In genomic region chr1:60641324-60641764, GRCm38 (mm10) we compare ENCODE assay signal across 15 mouse cellular contexts.
A peak's percentile ranks its signal among the peaks of the same experiment; 100 is the strongest.
DNase-seq lines count a peak whose midpoint lies in the region; ATAC-seq and TF ChIP-seq lines count a peak whose summit lies in the region.
"Had no signal": no experiment of that assay in that cellular context is flagged by ENCODE, and none has a peak within 500 bp of the region (broad histone marks: within the 10 kb centered on the region; RNA-seq: fewer than 3 reads in every experiment).

No protein-coding gene starts in this region.

- 0 out of 2 replicates have a peak, but pooled peaks cover 5% of the 10 kb centered on the region for H3K4me1 ChIP-seq in kidney, embryonic 15.5 days
- peaks cover 4% of the 10 kb centered on the region; the same call in 1 of the 2 replicates for H3K4me1 ChIP-seq in lung, postnatal 0 days (ENCODE audit: insufficient read depth, low read depth, low read length)
- H3K4me1 ChIP-seq in lung, adult 2 months (ENCODE audit: control insufficient read depth, insufficient read depth, low read length), result peaks cover 6% of the 10 kb centered on the region
- H3K4me1 ChIP-seq in intestine, postnatal 0 days (replicated peaks; ENCODE audit: control insufficient read depth, insufficient read depth, low read length), result 0 out of 2 replicates have a peak, but pooled peaks cover 7% of the 10 kb centered on the region
- H3K4me1 ChIP-seq in neural tube, embryonic 15.5 days, result peaks cover 5% of the 10 kb centered on the region; the same call in 1 of the 2 replicates
- H3K4me1 ChIP-seq: hindbrain, embryonic 12.5 days had no signal

- no peak for ATAC-seq in kidney, embryonic 15.5 days (replicated peaks; ENCODE audit: low FRiP score)
- ATAC-seq in lung, postnatal 0 days, result 0 out of 2 replicates have a peak, but pooled peaks have one; percentile 26
- peak; percentile 66 for ATAC-seq in intestine, postnatal 0 days
- peak; percentile 74 for ATAC-seq in neural tube, embryonic 15.5 days (ENCODE audit: low FRiP score)
- ATAC-seq: CD4-positive, CD25-positive, alpha-beta regulatory T cell, adult 4 months had no signal

- H3K9ac ChIP-seq in kidney, embryonic 15.5 days, result no peak overlapping the region
- no peak overlapping the region for H3K9ac ChIP-seq in lung, postnatal 0 days (replicated peaks; ENCODE audit: low read depth)
- H3K9ac ChIP-seq in intestine, postnatal 0 days (ENCODE audit: low read depth, low read length), result no peak overlapping the region
- H3K9ac ChIP-seq in neural tube, embryonic 15.5 days (replicated peaks), result no peak overlapping the region
- H3K9ac ChIP-seq: hindbrain, embryonic 12.5 days had no signal

- peak; percentile 12 for DNase-seq in kidney, adult 11 months
- DNase-seq in lung, postnatal 0 days (ENCODE audit: low spot score), result peak; percentile 32
- no peak for DNase-seq in lung, adult 2 months
- DNase-seq in Muller cell, postnatal 12 days (ENCODE audit: inconsistent ontology term), result no peak
- DNase-seq: cerebellum, postnatal 25 days; gastrocnemius, postnatal 10 days; retina, postnatal 1 day; thymus, adult 2 months had no signal

- no peaks in the 10 kb centered on the region for H3K27me3 ChIP-seq in kidney, embryonic 15.5 days
- no peaks in the 10 kb centered on the region for H3K27me3 ChIP-seq in lung, postnatal 0 days (replicated peaks; ENCODE audit: insufficient read depth, low read length)
- no peaks in the 10 kb centered on the region for H3K27me3 ChIP-seq in intestine, postnatal 0 days (replicated peaks; ENCODE audit: control insufficient read depth, insufficient read depth, low read length)
- H3K27me3 ChIP-seq in neural tube, embryonic 15.5 days (replicated peaks), result no peaks in the 10 kb centered on the region
- H3K27me3 ChIP-seq: hindbrain, embryonic 12.5 days had no signal

- TF ChIP-seq CTCF in lung, postnatal 0 days (IDR thresholded peaks at IDR 0.05), result no peak
- TF ChIP-seq CTCF in lung, adult 2 months (IDR thresholded peaks at IDR 0.05; ENCODE audit: insufficient read depth, low read length), result no peak
- no peak for TF ChIP-seq CTCF in intestine, postnatal 0 days (IDR thresholded peaks at IDR 0.05; ENCODE audit: low read depth)

- no peak for TF ChIP-seq POLR2A in lung, adult 2 months (IDR thresholded peaks at IDR 0.05; ENCODE audit: borderline replicate concordance, extremely low read depth, low read depth, low read length)

- no peaks in the 10 kb centered on the region for H3K9me3 ChIP-seq in kidney, embryonic 15.5 days (replicated peaks)
- no peaks in the 10 kb centered on the region for H3K9me3 ChIP-seq in lung, postnatal 0 days (ENCODE audit: low read length)
- H3K9me3 ChIP-seq in intestine, postnatal 0 days (ENCODE audit: control insufficient read depth), result no peaks in the 10 kb centered on the region
- no peaks in the 10 kb centered on the region for H3K9me3 ChIP-seq in neural tube, embryonic 15.5 days (replicated peaks)
- H3K9me3 ChIP-seq: hindbrain, embryonic 12.5 days had no signal

- H3K36me3 ChIP-seq in kidney, embryonic 15.5 days, result no peaks in the 10 kb centered on the region
- H3K36me3 ChIP-seq in lung, postnatal 0 days (ENCODE audit: insufficient read depth, low read length), result no peaks in the 10 kb centered on the region
- no peaks in the 10 kb centered on the region for H3K36me3 ChIP-seq in intestine, postnatal 0 days (ENCODE audit: control insufficient read depth, insufficient read depth)
- no peaks in the 10 kb centered on the region for H3K36me3 ChIP-seq in neural tube, embryonic 15.5 days
- H3K36me3 ChIP-seq: hindbrain, embryonic 12.5 days had no signal

- no peak overlapping the region for H3K4me3 ChIP-seq in kidney, embryonic 15.5 days (replicated peaks)
- no peak overlapping the region for H3K4me3 ChIP-seq in lung, postnatal 0 days (ENCODE audit: low read depth, low read length)
- no peak overlapping the region for H3K4me3 ChIP-seq in lung, adult 2 months (replicated peaks; ENCODE audit: extremely low read depth, low read depth, low read length)
- H3K4me3 ChIP-seq in intestine, postnatal 0 days (ENCODE audit: low read depth, low read length), result 0 out of 2 replicates have a peak overlapping the region, but pooled peaks have one; percentile 5
- no peak overlapping the region for H3K4me3 ChIP-seq in neural tube, embryonic 15.5 days (replicated peaks)
- H3K4me3 ChIP-seq: hindbrain, embryonic 12.5 days had no signal

- H3K27ac ChIP-seq in kidney, embryonic 15.5 days, result no peak overlapping the region
- H3K27ac ChIP-seq in lung, postnatal 0 days (ENCODE audit: low read length), result no peak overlapping the region
- no peak overlapping the region; the same call in 1 of the 2 replicates for H3K27ac ChIP-seq in intestine, postnatal 0 days (ENCODE audit: low read depth, low read length)
- H3K27ac ChIP-seq in neural tube, embryonic 15.5 days (replicated peaks), result no peak overlapping the region
- H3K27ac ChIP-seq: hindbrain, embryonic 12.5 days; kidney, postnatal 0 days had no signal

- 66% methylated on average over 7 of the region's 7 CpGs for WGBS in kidney, embryonic 15.5 days
- WGBS in lung, postnatal 0 days, result 44% methylated on average over 7 of the region's 7 CpGs
- 31% methylated on average over 7 of the region's 7 CpGs for WGBS in lung, adult 2 months
- 22% methylated on average over 7 of the region's 7 CpGs for WGBS in intestine, postnatal 0 days
- WGBS in neural tube, embryonic 15.5 days, result 37% methylated on average over 7 of the region's 7 CpGs

- H3K4me2 ChIP-seq in kidney, embryonic 15.5 days, result no peak overlapping the region
- no peak overlapping the region for H3K4me2 ChIP-seq in lung, postnatal 0 days (replicated peaks; ENCODE audit: low read depth, low read length)
- H3K4me2 ChIP-seq in intestine, postnatal 0 days (replicated peaks; ENCODE audit: low read depth), result peak overlapping the region; percentile 27; the same call in 1 of the 2 replicates
- H3K4me2 ChIP-seq in neural tube, embryonic 15.5 days, result no peak overlapping the region
- H3K4me2 ChIP-seq: hindbrain, embryonic 12.5 days; liver, embryonic 11.5 days had no signal

- no peak for TF ChIP-seq EP300 in lung, postnatal 0 days (IDR thresholded peaks at IDR 0.05)

Comparison
In these comparisons a context has a peak if more than half of its experiments do, and no peak if none do; other contexts are left out.
1. DNase-seq: peak in kidney, adult 11 months (single experiment) and lung, postnatal 0 days (single experiment); none in lung, adult 2 months (single experiment) and Muller cell, postnatal 12 days (single experiment).